Mouse (Mus musculus): ENCODE measurements around the gene Cdkal1. TPM values are rescaled to one million over a fixed set of nuclear protein-coding genes. Genes with fewer than 3 reads are reported as not detected.

Gene Cdkal1
- total RNA-seq, 2 experiments from 2014 or later: 17.4 to 17.5 TPM

GRCm38 (mm10) chr13:29503147-29504044 is 352.1 kb downstream of the Cdkal1 start:
- DNase-seq (ENCODE audit: low spot score in 2 of 2): no peak

GRCm38 (mm10) chr13:29502481-29503146 is 352.9 kb downstream of the Cdkal1 start:
- DNase-seq (ENCODE audit: low spot score in 2 of 2): no peak

- DNase-seq (ENCODE audit: low spot score in 2 of 2): no peak
Measured at GRCm38 (mm10) chr13:29501173-29501572, 354.3 kb downstream of the Cdkal1 start.

GRCm38 (mm10) chr13:29499750-29500149 is 355.7 kb downstream of the Cdkal1 start:
- no peak for DNase-seq (ENCODE audit: low spot score in 2 of 2)

GRCm38 (mm10) chr13:29497286-29497685 is 358.2 kb downstream of the Cdkal1 start:
- no peak for DNase-seq (ENCODE audit: low spot score in 2 of 2)

- DNase-seq (ENCODE audit: low spot score in 2 of 2): no peak
Measured at GRCm38 (mm10) chr13:29490341-29490740, 365.1 kb downstream of the Cdkal1 start.

- DNase-seq (ENCODE audit: low spot score in 2 of 2): no peak
Measured at GRCm38 (mm10) chr13:29489476-29489875, 366.0 kb downstream of the Cdkal1 start.

- DNase-seq (ENCODE audit: low spot score in 2 of 2): no peak
Measured at GRCm38 (mm10) chr13:29486709-29487108, 368.8 kb downstream of the Cdkal1 start.

- DNase-seq (ENCODE audit: low spot score in 2 of 2): no peak
Measured at GRCm38 (mm10) chr13:29483950-29484349, 371.5 kb downstream of the Cdkal1 start.

GRCm38 (mm10) chr13:29482147-29482863 is 373.2 kb downstream of the Cdkal1 start:
- no peak for DNase-seq (ENCODE audit: low spot score in 2 of 2)

- DNase-seq (ENCODE audit: low spot score in 2 of 2): no peak
Measured at GRCm38 (mm10) chr13:29476421-29476820, 379.1 kb downstream of the Cdkal1 start.

GRCm38 (mm10) chr13:29474301-29474700 is 381.2 kb downstream of the Cdkal1 start:
- no peak for DNase-seq (ENCODE audit: low spot score in 2 of 2)

GRCm38 (mm10) chr13:29473779-29474178 is 381.7 kb downstream of the Cdkal1 start:
- no peak for DNase-seq (ENCODE audit: low spot score in 2 of 2)

- no peak for DNase-seq (ENCODE audit: low spot score in 2 of 2)
Measured at GRCm38 (mm10) chr13:29462271-29462670, 393.2 kb downstream of the Cdkal1 start.

GRCm38 (mm10) chr13:29460741-29461140 is 394.7 kb downstream of the Cdkal1 start:
- no peak for DNase-seq (ENCODE audit: low spot score in 2 of 2)

- no peak for DNase-seq (ENCODE audit: low spot score in 2 of 2)
Measured at GRCm38 (mm10) chr13:29458385-29458784, 397.1 kb downstream of the Cdkal1 start.

GRCm38 (mm10) chr13:29437067-29437466 is 418.4 kb downstream of the Cdkal1 start:
- DNase-seq (ENCODE audit: low spot score in 2 of 2): no peak

GRCm38 (mm10) chr13:29434726-29435125 is 420.7 kb downstream of the Cdkal1 start:
- DNase-seq (ENCODE audit: low spot score in 2 of 2): peak; percentile 62 to 76

GRCm38 (mm10) chr13:29430919-29431318 is 424.6 kb downstream of the Cdkal1 start:
- DNase-seq (ENCODE audit: low spot score in 2 of 2): no peak

- DNase-seq (ENCODE audit: low spot score in 2 of 2): no peak
Measured at GRCm38 (mm10) chr13:29429877-29430276, 425.6 kb downstream of the Cdkal1 start.

- no peak for DNase-seq (ENCODE audit: low spot score in 2 of 2)
Measured at GRCm38 (mm10) chr13:29429196-29429595, 426.3 kb downstream of the Cdkal1 start.
